Mouse (Mus musculus): ENCODE data around the gene Tmem59l. TPM values are rescaled to one million over a fixed set of nuclear protein-coding genes. Genes with fewer than 3 reads are reported as not detected.

Tmem59l gene
- polyA plus RNA-seq, 1 experiment = not detected

DNA sequence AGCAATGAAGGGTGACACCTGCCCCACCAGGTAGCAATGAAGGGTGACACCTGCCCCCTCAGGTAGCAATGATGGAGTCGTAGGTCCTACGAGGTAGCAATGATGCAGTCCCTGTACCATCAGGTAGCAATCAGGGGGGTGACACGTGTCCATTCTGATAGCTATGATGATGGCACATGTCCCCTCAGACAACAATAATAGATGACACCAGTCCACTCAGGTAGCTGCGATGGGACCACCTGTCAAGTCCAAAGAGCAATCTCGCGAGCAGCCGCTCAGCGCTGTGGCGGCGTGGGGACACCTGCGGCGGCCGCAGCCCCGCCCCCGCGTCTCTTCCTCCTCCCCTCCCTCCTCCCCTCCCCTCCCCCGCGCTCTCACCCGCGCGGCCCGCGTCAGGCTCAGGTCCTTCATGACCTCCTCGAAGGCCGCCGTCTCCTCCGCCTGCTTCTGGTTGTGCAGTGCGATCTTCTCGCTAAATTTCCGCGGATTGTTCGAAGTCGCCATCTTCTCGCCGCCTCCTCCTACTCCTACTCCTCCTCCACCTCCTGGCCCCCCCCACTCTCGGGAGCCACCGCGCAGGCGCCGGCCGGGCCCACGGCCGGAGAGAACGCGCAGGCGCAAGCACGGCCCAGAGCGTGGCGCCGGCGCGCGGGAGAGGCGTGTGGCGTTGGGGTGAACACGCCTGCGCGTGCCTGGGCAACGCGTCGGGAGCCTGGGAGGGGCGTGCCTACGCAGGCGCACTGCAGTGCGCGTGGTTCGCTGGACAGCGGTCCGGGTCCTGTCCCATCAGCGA is 47.9 kb downstream of the Tmem59l start, which contains the start of gene Crtc1:
Gene Crtc1, minus strand, starts transcription at position 525 of the 793 bp plus-strand sequence.
- peak within 1 kb of the TSS; percentile 33 for H3K27ac ChIP-seq (ENCODE audit: insufficient read depth, low read depth, low read length)

DNA sequence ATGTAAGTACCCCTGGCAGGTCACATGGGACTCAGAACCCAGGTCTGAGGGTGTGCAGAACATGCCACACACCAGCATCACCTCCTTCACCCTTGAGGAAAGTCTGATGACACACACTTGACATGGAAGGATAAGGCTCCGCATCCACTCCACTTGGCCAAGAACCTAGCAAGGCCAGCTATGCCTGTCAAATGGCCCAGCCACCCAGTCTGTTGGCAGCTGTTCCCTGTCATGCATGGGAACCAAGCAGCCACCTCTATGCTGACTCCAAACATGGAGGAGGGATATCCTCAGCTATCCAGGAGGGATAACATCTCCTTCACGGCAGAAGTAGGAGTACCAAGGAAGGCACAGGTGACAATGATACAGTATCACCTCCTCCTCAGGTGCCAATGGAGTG is 48.7 kb downstream of the Tmem59l start:
- Histone ChIP-seq H3K4me1 (ENCODE audit: control insufficient read depth, insufficient read depth, low read length) (peaks cover 7% of the 10 kb centered on the region), H3K4me3 (ENCODE audit: insufficient read depth, low read length) (peak overlapping the region; percentile 76)

More for the DNA sequence above, 47.9 kb downstream of the Tmem59l start, which contains the start of gene Crtc1:
- peak within 1 kb of the TSS; percentile 76 for H3K4me3 ChIP-seq (ENCODE audit: insufficient read depth, low read length)
- peaks cover 7% of the 10 kb centered on the region for H3K4me1 ChIP-seq (ENCODE audit: control insufficient read depth, insufficient read depth, low read length)
- no peak for TF ChIP-seq CTCF (IDR thresholded peaks at IDR 0.05; ENCODE audit: low read depth, low read length)
- no peak for TF ChIP-seq POLR2A (IDR thresholded peaks at IDR 0.05; ENCODE audit: borderline replicate concordance, low read depth, low read length)

DNA sequence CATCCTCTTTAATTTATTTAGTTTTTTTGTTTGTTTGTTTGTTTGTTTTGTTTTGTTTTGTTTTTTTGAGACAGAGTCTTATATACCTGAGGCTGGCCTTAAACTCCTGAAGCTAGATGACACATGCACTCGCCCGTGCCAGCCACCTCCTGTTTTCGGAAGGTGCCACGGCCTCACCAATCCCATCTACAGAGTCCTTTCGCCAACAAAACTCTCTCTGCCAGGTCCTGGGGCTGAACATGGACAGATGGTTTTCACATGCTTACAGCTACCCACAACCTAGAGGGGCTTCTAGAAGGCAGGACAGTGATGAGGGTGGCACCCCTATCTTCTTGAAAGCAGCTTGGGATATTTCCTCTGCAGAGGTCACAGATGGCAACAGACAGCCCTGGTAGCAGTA is 52.0 kb downstream of the Tmem59l start:
- Histone ChIP-seq H3K4me1 (ENCODE audit: control insufficient read depth, insufficient read depth, low read length) (peaks cover 7% of the 10 kb centered on the region), H3K4me3 (ENCODE audit: insufficient read depth, low read length) (no peak overlapping the region), H3K27ac (ENCODE audit: insufficient read depth, low read depth, low read length) (no peak overlapping the region)
- TF ChIP-seq CTCF (IDR thresholded peaks at IDR 0.05; ENCODE audit: low read depth, low read length) (no peak), POLR2A (IDR thresholded peaks at IDR 0.05; ENCODE audit: borderline replicate concordance, low read depth, low read length) (no peak)

More for the DNA sequence above, 48.7 kb downstream of the Tmem59l start:
- no peak for TF ChIP-seq POLR2A (IDR thresholded peaks at IDR 0.05; ENCODE audit: borderline replicate concordance, low read depth, low read length)
- no peak for TF ChIP-seq CTCF (IDR thresholded peaks at IDR 0.05; ENCODE audit: low read depth, low read length)
- no peak overlapping the region for H3K27ac ChIP-seq (ENCODE audit: insufficient read depth, low read depth, low read length)

Other genes with a start within 250 kb of the Tmem59l start
- gene Homer3, start 204.5 kb downstream of the Tmem59l start, polyA plus RNA-seq (2012; ENCODE audit: insufficient read depth, insufficient read length, missing spikeins) = 27.4 and 29.3 TPM in 2 replicates
- 23.9 and 24.3 TPM in 2 replicates for gene Ddx49, start 184.9 kb downstream of the Tmem59l start, polyA plus RNA-seq (2012; ENCODE audit: insufficient read depth, insufficient read length, missing spikeins)
- gene Cope, start 184.8 kb downstream of the Tmem59l start, polyA plus RNA-seq (2012; ENCODE audit: insufficient read depth, insufficient read length, missing spikeins) = 119 and 139 TPM in 2 replicates
- not detected in 2 replicates for gene Cers1, start 171.6 kb downstream of the Tmem59l start, polyA plus RNA-seq (2012; ENCODE audit: insufficient read depth, insufficient read length, missing spikeins)
- not detected in 2 replicates for gene Gdf1, start 157.5 kb downstream of the Tmem59l start, polyA plus RNA-seq (2012; ENCODE audit: insufficient read depth, insufficient read length, missing spikeins)
- 30.6 and 31.6 TPM in 2 replicates for gene Upf1, start 134.1 kb downstream of the Tmem59l start, polyA plus RNA-seq (2012; ENCODE audit: insufficient read depth, insufficient read length, missing spikeins)
- 1.1 and 1.2 TPM in 2 replicates for gene Comp, start 113.8 kb downstream of the Tmem59l start, polyA plus RNA-seq (2012; ENCODE audit: insufficient read depth, insufficient read length, missing spikeins)
- gene Crtc1, start 47.8 kb downstream of the Tmem59l start, polyA plus RNA-seq (2012; ENCODE audit: insufficient read depth, insufficient read length, missing spikeins) = 8.4 and 8.9 TPM in 2 replicates
- gene Klhl26, start 10.4 kb downstream of the Tmem59l start, polyA plus RNA-seq (2012; ENCODE audit: insufficient read depth, insufficient read length, missing spikeins) = 10.8 and 10.9 TPM in 2 replicates
- 0.97 and 1.0 TPM in 2 replicates for gene Crlf1, start 5.8 kb upstream of the Tmem59l start, polyA plus RNA-seq (2012; ENCODE audit: insufficient read depth, insufficient read length, missing spikeins)
- gene Rex1bd, start 19.4 kb upstream of the Tmem59l start, polyA plus RNA-seq (2012; ENCODE audit: insufficient read depth, insufficient read length, missing spikeins) = 80.7 and 86.0 TPM in 2 replicates
- gene Uba52, start 23.4 kb upstream of the Tmem59l start, polyA plus RNA-seq (2012; ENCODE audit: insufficient read depth, insufficient read length, missing spikeins) = 825 and 873 TPM in 2 replicates
- gene Fkbp8, start 40.4 kb upstream of the Tmem59l start, polyA plus RNA-seq (2012; ENCODE audit: insufficient read depth, insufficient read length, missing spikeins) = 163 and 178 TPM in 2 replicates
- gene Kxd1, start 40.6 kb upstream of the Tmem59l start, polyA plus RNA-seq (2012; ENCODE audit: insufficient read depth, insufficient read length, missing spikeins) = 82.2 and 82.3 TPM in 2 replicates
- 17.1 TPM in 2 replicates for gene Ell, start 52.1 kb upstream of the Tmem59l start, polyA plus RNA-seq (2012; ENCODE audit: insufficient read depth, insufficient read length, missing spikeins)
- gene Isyna1, start 107.0 kb upstream of the Tmem59l start, polyA plus RNA-seq (2012; ENCODE audit: insufficient read depth, insufficient read length, missing spikeins) = 36.0 and 41.4 TPM in 2 replicates
- 106 and 123 TPM in 2 replicates for gene Ssbp4, start 121.5 kb upstream of the Tmem59l start, polyA plus RNA-seq (2012; ENCODE audit: insufficient read depth, insufficient read length, missing spikeins)
- gene Lrrc25, start 128.8 kb upstream of the Tmem59l start, polyA plus RNA-seq (2012; ENCODE audit: insufficient read depth, insufficient read length, missing spikeins) = 185 and 197 TPM in 2 replicates
- 3.3 and 4.9 TPM in 2 replicates for gene Gdf15, start 145.1 kb upstream of the Tmem59l start, polyA plus RNA-seq (2012; ENCODE audit: insufficient read depth, insufficient read length, missing spikeins)
- gene Pgpep1, start 173.0 kb upstream of the Tmem59l start, polyA plus RNA-seq (2012; ENCODE audit: insufficient read depth, insufficient read length, missing spikeins) = 33.0 and 35.2 TPM in 2 replicates
- gene Lsm4, start 185.9 kb upstream of the Tmem59l start, polyA plus RNA-seq (2012; ENCODE audit: insufficient read depth, insufficient read length, missing spikeins) = 62.3 and 65.9 TPM in 2 replicates
- gene Jund, start 211.6 kb upstream of the Tmem59l start, polyA plus RNA-seq (2012; ENCODE audit: insufficient read depth, insufficient read length, missing spikeins) = 102 and 111 TPM in 2 replicates
- not detected in 2 replicates for gene Iqcn, start 216.1 kb upstream of the Tmem59l start, polyA plus RNA-seq (2012; ENCODE audit: insufficient read depth, insufficient read length, missing spikeins)
- not detected in 2 replicates for gene Gm3336, start 231.2 kb upstream of the Tmem59l start, polyA plus RNA-seq (2012; ENCODE audit: insufficient read depth, insufficient read length, missing spikeins)
- not detected in 2 replicates for gene Pde4c, start 236.4 kb upstream of the Tmem59l start, polyA plus RNA-seq (2012; ENCODE audit: insufficient read depth, insufficient read length, missing spikeins)

Measured in bone marrow macrophage, adult 2 months (primary cell).